Mouse (Mus musculus) lung, adult 2 months (tissue): ENCODE results near the gene Bpgm.

ENCODE experiments used
- CTCF ChIP-seq: fragments of 200-500 bp; IDR thresholded peaks from 2 replicates; pipeline ENCODE4 v1.5.1; 2011; ENCODE audit warnings: mild to moderate bottlenecking, low read length, control low read depth; ENCODE audit not compliant: insufficient read depth
- POLR2A ChIP-seq: fragments of 200-500 bp; IDR thresholded peaks from 2 replicates; pipeline ENCODE4 v1.6.1; 2011; ENCODE audit warnings: low read depth, mild to moderate bottlenecking, control low read depth, low read length, borderline replicate concordance; ENCODE audit errors: extremely low read depth

GRCm38 (mm10) chr6:34478677-34479360 is 2.8 kb downstream of the Bpgm start:
- TF ChIP-seq CTCF: no peak
- no peak for TF ChIP-seq POLR2A
